Mouse (Mus musculus) embryo, embryonic 10 days (tissue): ENCODE measurements around the gene Adgrg3.

Experiments used
- DNase-seq: peaks from one replicate; pipeline ENCODE4 v3.0.0-alpha.2; 2015; ENCODE audit warnings: low spot score

Gene Adgrg3

DNA sequence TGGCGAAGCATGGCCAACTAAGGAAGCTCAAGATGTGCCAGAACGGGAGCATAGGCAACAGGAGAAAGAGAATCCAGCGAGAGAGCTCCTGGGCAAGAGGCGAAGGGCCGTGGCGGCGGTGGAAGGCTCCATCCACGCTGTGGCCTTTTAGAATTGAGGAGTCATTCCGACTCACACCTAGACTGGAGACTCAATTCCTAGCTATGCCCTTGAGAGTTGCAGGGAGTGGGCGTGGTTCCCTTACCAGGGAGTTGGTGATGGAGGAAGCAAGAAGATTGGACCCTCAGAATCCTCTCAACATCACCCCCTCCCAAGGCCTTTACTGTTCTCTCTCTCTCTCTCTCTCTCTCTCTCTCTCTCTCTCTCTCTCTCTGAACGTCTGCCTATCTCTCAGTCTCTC is 64.2 kb downstream of the Adgrg3 start:
- no peak for DNase-seq

DNA sequence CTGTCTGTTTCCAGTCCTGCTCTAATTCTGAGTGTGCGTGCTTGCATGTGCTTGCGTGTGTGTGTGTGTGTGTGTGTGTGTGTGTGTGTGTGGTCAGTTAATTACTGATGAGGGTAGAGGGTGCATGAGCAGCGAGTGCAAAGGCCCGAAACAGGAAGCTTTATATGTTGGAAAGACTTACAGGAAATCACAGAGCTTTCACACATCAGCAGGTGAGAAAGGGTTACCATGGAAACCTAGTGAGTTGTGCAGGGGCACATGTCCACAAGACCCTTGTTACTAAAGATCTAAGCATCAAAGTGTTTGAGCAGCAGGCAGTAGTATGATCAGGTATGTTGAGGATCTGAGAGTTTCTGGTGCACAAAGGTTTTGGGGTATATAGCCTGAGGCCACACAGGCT is 66.8 kb downstream of the Adgrg3 start:
- DNase-seq = no peak

DNA sequence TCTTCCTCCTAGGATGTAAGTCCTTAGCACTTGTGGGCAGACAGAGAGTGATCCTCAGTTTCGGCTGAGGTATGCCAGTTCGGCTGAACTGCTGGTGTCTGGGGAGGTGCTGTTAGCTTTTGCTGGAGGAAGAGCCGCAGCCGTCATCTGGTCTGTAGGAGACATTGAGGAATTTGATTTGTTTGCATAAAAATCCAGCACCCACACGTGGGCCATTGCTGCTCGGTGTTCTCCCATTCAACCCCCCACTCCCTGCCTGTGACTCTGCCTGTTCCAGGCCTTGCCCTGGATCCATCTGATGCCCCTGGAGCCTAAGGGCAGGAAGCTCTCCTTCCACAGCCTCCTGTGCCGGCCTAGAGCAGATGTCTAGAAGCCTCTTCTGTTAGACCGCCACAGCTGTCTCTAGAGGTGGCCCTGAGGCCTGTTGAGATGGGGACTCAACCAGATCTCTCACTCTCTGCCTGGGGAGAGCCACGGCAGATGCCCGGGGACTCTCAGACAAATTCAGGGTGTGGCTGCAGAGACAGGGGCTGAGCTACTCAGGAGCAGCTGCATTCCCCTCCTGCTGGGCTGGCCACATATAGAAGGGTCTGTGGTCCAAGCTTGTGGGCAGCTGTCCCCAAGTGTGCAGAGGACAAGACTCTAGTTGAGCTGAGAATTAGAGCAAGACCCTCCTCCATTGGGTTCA is 67.4 kb downstream of the Adgrg3 start:
- DNase-seq = no peak

DNA sequence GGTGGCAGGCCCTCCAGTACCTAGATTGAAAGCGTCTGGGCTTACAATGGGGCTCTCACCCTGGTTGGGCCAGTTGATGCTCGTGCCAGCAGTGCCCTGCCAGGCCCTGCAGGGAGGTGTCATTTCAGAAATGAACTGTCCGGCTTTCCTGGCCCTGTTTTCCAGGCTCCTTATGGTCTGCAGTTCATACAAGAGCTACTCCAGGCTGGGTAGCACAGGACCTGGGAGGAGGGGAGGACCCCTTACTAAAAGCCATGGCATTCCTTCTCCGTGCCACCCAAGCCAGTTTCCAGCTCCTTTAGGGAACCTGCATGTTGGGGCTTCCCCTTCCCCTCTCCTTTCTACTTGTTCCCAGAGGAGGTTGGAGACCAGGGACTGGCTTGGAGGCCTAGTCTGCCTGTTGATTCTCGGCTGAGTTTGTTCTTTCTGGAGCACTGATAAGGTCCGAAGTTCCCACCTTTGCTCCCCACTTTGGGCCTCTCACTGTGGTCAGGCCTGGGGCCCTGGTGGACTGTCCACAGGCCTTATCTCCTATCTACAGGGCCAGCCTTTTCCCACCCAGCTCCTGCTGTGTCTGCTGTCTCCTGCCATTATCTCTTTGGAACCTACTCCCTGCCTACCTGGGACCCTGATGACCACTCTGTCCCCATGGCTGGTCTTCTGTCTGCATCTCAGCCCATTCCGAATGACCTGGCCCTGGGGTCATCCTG is 68.1 kb downstream of the Adgrg3 start:
- DNase-seq = no peak

DNA sequence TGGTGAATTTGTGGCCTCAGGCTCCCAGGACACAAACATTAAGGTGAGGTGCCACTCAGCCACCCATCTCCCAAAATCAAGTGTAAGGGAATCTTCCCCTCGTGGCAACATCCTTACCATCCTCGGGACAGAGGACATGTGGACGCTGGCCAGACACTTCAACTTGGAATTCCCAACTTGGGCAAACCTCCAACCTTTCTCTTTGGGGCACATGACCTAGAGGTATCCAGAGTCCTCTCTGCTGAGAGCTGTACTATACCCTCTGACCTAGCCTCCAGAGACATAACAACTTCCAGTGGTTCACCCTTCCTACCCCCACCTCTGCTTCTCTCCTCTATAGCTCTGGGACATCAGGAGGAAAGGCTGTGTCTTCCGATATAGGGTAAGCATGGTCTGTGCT is 76.1 kb downstream of the Adgrg3 start:
- DNase-seq = no peak
